Comparison of ENCODE assay signal across 25 mouse cellular contexts in the genomic region with DNA sequence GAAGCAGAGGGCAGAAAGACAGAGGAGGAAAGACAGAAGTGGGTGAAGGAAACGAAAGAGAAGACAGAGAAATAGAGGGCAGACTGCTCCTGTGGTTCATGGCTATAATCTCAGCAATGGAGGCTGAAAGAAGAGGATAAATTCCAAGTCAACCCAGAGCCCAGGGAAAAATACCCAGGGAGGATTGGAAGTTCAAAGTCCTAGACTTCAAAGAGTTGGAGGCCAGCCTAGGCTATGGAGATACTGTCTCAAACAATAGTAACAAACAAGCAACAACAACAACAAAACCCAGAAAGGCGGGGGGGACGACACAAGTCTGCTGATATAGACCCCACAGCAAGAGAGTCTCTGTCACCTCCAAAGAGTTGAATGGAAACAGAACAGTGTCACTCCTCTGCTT. TPM values are rescaled to one million over a fixed set of nuclear protein-coding genes. Genes with fewer than 3 reads are reported as not detected.
DNase-seq lines count a peak whose midpoint lies in the region; ATAC-seq lines count a peak whose summit lies in the region.
"Had no signal": no experiment of that assay in that cellular context is flagged by ENCODE, and none has a peak within 500 bp of the region (broad histone marks: within the 10 kb centered on the region; RNA-seq: fewer than 3 reads in every experiment).

No protein-coding gene starts in this region.

- intact Hi-C loops in gastrocnemius, postnatal 14 days (cut with DNase I; ENCODE audit: low total_unique reads), result no loop called here

- no peaks in the 10 kb centered on the region for H3K27me3 ChIP-seq in forebrain, embryonic 10.5 days (ENCODE audit: poor library complexity, severe bottlenecking)
- H3K27me3 ChIP-seq in forebrain, embryonic 15.5 days, result no peaks in the 10 kb centered on the region
- H3K27me3 ChIP-seq in hindbrain, embryonic 10.5 days (ENCODE audit: insufficient read depth, poor library complexity, severe bottlenecking), result no peaks in the 10 kb centered on the region
- no peaks in the 10 kb centered on the region for H3K27me3 ChIP-seq in hindbrain, embryonic 13.5 days
- H3K27me3 ChIP-seq in midbrain, embryonic 10.5 days (ENCODE audit: low read depth, poor library complexity, severe bottlenecking), result no peaks in the 10 kb centered on the region
- no peaks in the 10 kb centered on the region for H3K27me3 ChIP-seq in midbrain, embryonic 15.5 days (replicated peaks)
- H3K27me3 ChIP-seq: embryonic facial prominence, embryonic 13.5 days; limb, embryonic 12.5 days; neural tube, embryonic 12.5 days had no signal

- H3K9me3 ChIP-seq in forebrain, embryonic 10.5 days, result no peaks in the 10 kb centered on the region
- no peaks in the 10 kb centered on the region for H3K9me3 ChIP-seq in forebrain, embryonic 15.5 days
- H3K9me3 ChIP-seq in hindbrain, embryonic 10.5 days, result no peaks in the 10 kb centered on the region
- H3K9me3 ChIP-seq in hindbrain, embryonic 13.5 days, result no peaks in the 10 kb centered on the region
- no peaks in the 10 kb centered on the region for H3K9me3 ChIP-seq in midbrain, embryonic 10.5 days (replicated peaks)
- H3K9me3 ChIP-seq in midbrain, embryonic 15.5 days, result no peaks in the 10 kb centered on the region
- H3K9me3 ChIP-seq: embryonic facial prominence, embryonic 13.5 days; limb, embryonic 12.5 days; neural tube, embryonic 12.5 days had no signal

- no peak for DNase-seq in forebrain, embryonic 10.5 days (ENCODE audit: extremely low spot score, low spot score)
- no peak for DNase-seq in hindbrain, embryonic 10.5 days (ENCODE audit: low spot score)
- no peak for DNase-seq in midbrain, embryonic 10.5 days (ENCODE audit: low spot score)
- DNase-seq in yolk sac, embryonic 10.5 days (ENCODE audit: low spot score), result peak; percentile 35
- no peak for DNase-seq in gastrocnemius, postnatal 14 days
- DNase-seq: adrenal gland, postnatal 14 days; cerebellum, adult 2 months; cerebellum, postnatal 36 days; embryo, embryonic 11 days; forebrain, postnatal 0 days; gastrocnemius, postnatal 25 days; heart, postnatal 14 days; lung, embryonic 14.5 days; midbrain, embryonic 14.5 days; right cerebral cortex, postnatal 14 days; spleen, adult 18-20 months had no signal

- no peaks in the 10 kb centered on the region for H3K36me3 ChIP-seq in forebrain, embryonic 10.5 days (replicated peaks)
- H3K36me3 ChIP-seq in forebrain, embryonic 15.5 days, result no peaks in the 10 kb centered on the region
- no peaks in the 10 kb centered on the region for H3K36me3 ChIP-seq in hindbrain, embryonic 10.5 days
- H3K36me3 ChIP-seq in hindbrain, embryonic 13.5 days, result no peaks in the 10 kb centered on the region
- H3K36me3 ChIP-seq in midbrain, embryonic 10.5 days, result no peaks in the 10 kb centered on the region
- no peaks in the 10 kb centered on the region for H3K36me3 ChIP-seq in midbrain, embryonic 15.5 days (replicated peaks)
- H3K36me3 ChIP-seq: embryonic facial prominence, embryonic 13.5 days; limb, embryonic 12.5 days; neural tube, embryonic 12.5 days had no signal

- H3K4me3 ChIP-seq in forebrain, embryonic 10.5 days, result no peak overlapping the region
- H3K4me3 ChIP-seq in forebrain, embryonic 15.5 days, result no peak overlapping the region
- no peak overlapping the region for H3K4me3 ChIP-seq in hindbrain, embryonic 10.5 days
- H3K4me3 ChIP-seq in hindbrain, embryonic 13.5 days, result no peak overlapping the region
- no peak overlapping the region for H3K4me3 ChIP-seq in midbrain, embryonic 10.5 days
- H3K4me3 ChIP-seq in midbrain, embryonic 15.5 days, result no peak overlapping the region
- H3K4me3 ChIP-seq: embryonic facial prominence, embryonic 13.5 days; erythroblast, embryonic 14.5 days; limb, embryonic 12.5 days; neural tube, embryonic 12.5 days had no signal

- no peak overlapping the region for H3K4me2 ChIP-seq in forebrain, embryonic 15.5 days (replicated peaks)
- no peak overlapping the region for H3K4me2 ChIP-seq in hindbrain, embryonic 13.5 days
- no peak overlapping the region for H3K4me2 ChIP-seq in midbrain, embryonic 15.5 days
- H3K4me2 ChIP-seq: embryonic facial prominence, embryonic 13.5 days; hindbrain, embryonic 14.5 days; limb, embryonic 12.5 days; lung, embryonic 14.5 days; neural tube, embryonic 12.5 days had no signal

- H3K27ac ChIP-seq in forebrain, embryonic 10.5 days, result peak overlapping the region; percentile 67
- H3K27ac ChIP-seq in forebrain, embryonic 15.5 days (replicated peaks), result no peak overlapping the region
- H3K27ac ChIP-seq in hindbrain, embryonic 10.5 days, result peak overlapping the region; percentile 72
- no peak overlapping the region for H3K27ac ChIP-seq in hindbrain, embryonic 13.5 days
- H3K27ac ChIP-seq in midbrain, embryonic 10.5 days (replicated peaks), result peak overlapping the region; percentile 42; the same call in 1 of the 2 replicates
- no peak overlapping the region for H3K27ac ChIP-seq in midbrain, embryonic 15.5 days
- H3K27ac ChIP-seq: embryonic facial prominence, embryonic 13.5 days; hindbrain, embryonic 14.5 days; kidney, postnatal 0 days; limb, embryonic 12.5 days; neural tube, embryonic 12.5 days had no signal

- no peak overlapping the region for H3K9ac ChIP-seq in forebrain, embryonic 15.5 days (replicated peaks)
- no peak overlapping the region for H3K9ac ChIP-seq in hindbrain, embryonic 13.5 days
- H3K9ac ChIP-seq in midbrain, embryonic 15.5 days, result no peak overlapping the region
- H3K9ac ChIP-seq: embryonic facial prominence, embryonic 13.5 days; forebrain, postnatal 0 days; hindbrain, embryonic 14.5 days; limb, embryonic 12.5 days; lung, embryonic 14.5 days; neural tube, embryonic 12.5 days had no signal

- ATAC-seq in forebrain, embryonic 15.5 days (replicated peaks), result no peak
- no peak for ATAC-seq in hindbrain, embryonic 13.5 days (ENCODE audit: low FRiP score)
- ATAC-seq in midbrain, embryonic 15.5 days (replicated peaks), result no peak
- ATAC-seq: forebrain, postnatal 0 days had no signal

- peaks cover 46% of the 10 kb centered on the region for H3K4me1 ChIP-seq in forebrain, embryonic 10.5 days
- H3K4me1 ChIP-seq in forebrain, embryonic 15.5 days, result peaks cover 28% of the 10 kb centered on the region
- peaks cover 51% of the 10 kb centered on the region for H3K4me1 ChIP-seq in hindbrain, embryonic 10.5 days (replicated peaks)
- H3K4me1 ChIP-seq in hindbrain, embryonic 13.5 days (replicated peaks), result peaks cover 48% of the 10 kb centered on the region
- peaks cover 54% of the 10 kb centered on the region for H3K4me1 ChIP-seq in midbrain, embryonic 10.5 days
- peaks cover 24% of the 10 kb centered on the region for H3K4me1 ChIP-seq in midbrain, embryonic 15.5 days

- 21% methylated on average over 3 of the region's 3 CpGs for WGBS in forebrain, embryonic 10.5 days
- WGBS in forebrain, embryonic 15.5 days, result 43% methylated on average over 3 of the region's 3 CpGs
- WGBS in hindbrain, embryonic 10.5 days, result 15% methylated on average over 3 of the region's 3 CpGs
- 35% methylated on average over 3 of the region's 3 CpGs for WGBS in hindbrain, embryonic 13.5 days
- WGBS in midbrain, embryonic 10.5 days, result 31% methylated on average over 3 of the region's 3 CpGs
- WGBS in midbrain, embryonic 15.5 days, result 36% methylated on average over 3 of the region's 3 CpGs

RNA-seq across cellular contexts. Expression of a gene that starts 14.7 kb away (rescaled TPM):
- 3.0 and 3.5 TPM in 2 replicates for polyA plus RNA-seq in forebrain, embryonic 10.5 days (2016; fragmentation: Nextera tagmentation; extraction: Ambion mirVana)
- 7.4 and 7.9 TPM in 2 replicates for polyA plus RNA-seq in forebrain, embryonic 15.5 days (2015; fragmentation: Nextera tagmentation; extraction: Ambion mirVana)
- polyA plus RNA-seq in hindbrain, embryonic 10.5 days (2016; fragmentation: Nextera tagmentation; extraction: Ambion mirVana), result 3.5 TPM in 2 replicates
- 4.2 and 4.9 TPM in 2 replicates for polyA plus RNA-seq in hindbrain, embryonic 13.5 days (2015; fragmentation: Nextera tagmentation; extraction: Ambion mirVana)
- polyA plus RNA-seq in midbrain, embryonic 10.5 days (2016; fragmentation: Nextera tagmentation; extraction: Ambion mirVana), result 2.9 and 3.2 TPM in 2 replicates
- 4.2 and 4.3 TPM in 2 replicates for polyA plus RNA-seq in midbrain, embryonic 15.5 days (2015; fragmentation: Nextera tagmentation; extraction: Ambion mirVana)
- total RNA-seq in gastrocnemius, postnatal 14 days (2021), result 10 to 100 TPM; 10.4 to 18.4 TPM
- polyA plus RNA-seq: erythroblast, embryonic 14.5 days had no signal

RNA-seq across cellular contexts. Expression of a gene that starts 14.8 kb away (rescaled TPM):
- 3.9 and 4.5 TPM in 2 replicates for polyA plus RNA-seq in forebrain, embryonic 10.5 days (2016; fragmentation: Nextera tagmentation; extraction: Ambion mirVana)
- 14.4 and 16.1 TPM in 2 replicates for polyA plus RNA-seq in forebrain, embryonic 15.5 days (2015; fragmentation: Nextera tagmentation; extraction: Ambion mirVana)
- 4.8 and 5.2 TPM in 2 replicates for polyA plus RNA-seq in hindbrain, embryonic 10.5 days (2016; fragmentation: Nextera tagmentation; extraction: Ambion mirVana)
- polyA plus RNA-seq in hindbrain, embryonic 13.5 days (2015; fragmentation: Nextera tagmentation; extraction: Ambion mirVana), result 13.2 and 13.4 TPM in 2 replicates
- 3.0 and 5.3 TPM in 2 replicates for polyA plus RNA-seq in midbrain, embryonic 10.5 days (2016; fragmentation: Nextera tagmentation; extraction: Ambion mirVana)
- polyA plus RNA-seq in midbrain, embryonic 15.5 days (2015; fragmentation: Nextera tagmentation; extraction: Ambion mirVana), result 15.2 and 16.0 TPM in 2 replicates
- 1 to 10 TPM in 1 of 2 experiments, under 1 TPM in 1; 0.86 to 1.3 TPM for total RNA-seq in gastrocnemius, postnatal 14 days (2021)
- polyA plus RNA-seq: erythroblast, embryonic 14.5 days had no signal

Comparison
In these comparisons a context has a peak if more than half of its experiments do, and no peak if none do; other contexts are left out.
1. H3K27ac ChIP-seq: peak in forebrain, embryonic 10.5 days (single experiment), hindbrain, embryonic 10.5 days (single experiment) and midbrain, embryonic 10.5 days (single experiment); none in forebrain, embryonic 15.5 days (single experiment), hindbrain, embryonic 13.5 days (single experiment) and midbrain, embryonic 15.5 days (single experiment).